ENCODE assay signal across 13 mouse cellular contexts in the genomic region with DNA sequence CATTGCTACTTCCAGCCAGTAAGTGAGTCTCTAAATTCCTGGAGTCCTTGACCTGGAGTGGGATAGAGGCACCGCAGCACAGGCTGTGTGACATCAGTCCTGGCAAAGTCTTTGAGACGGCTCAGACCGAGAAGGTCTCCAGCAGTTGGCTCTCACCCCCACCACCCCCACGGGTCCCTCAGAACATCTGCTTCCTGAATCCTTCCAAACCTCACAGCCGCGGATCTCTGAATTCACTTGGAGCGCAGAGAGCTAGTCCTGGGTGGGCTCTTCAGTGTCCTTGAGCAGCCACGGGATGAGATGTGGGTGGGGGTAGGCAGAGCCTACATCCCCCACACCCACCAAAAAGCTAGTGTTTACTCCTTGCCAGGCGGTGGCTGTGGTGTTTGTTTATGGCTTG. TPM values are rescaled to one million over a fixed set of nuclear protein-coding genes. Genes with fewer than 3 reads are reported as not detected.
A peak's percentile ranks its signal among the peaks of the same experiment; 100 is the strongest.
DNase-seq lines count a peak whose midpoint lies in the region; ATAC-seq and TF ChIP-seq lines count a peak whose summit lies in the region.
"Had no signal": no experiment of that assay in that cellular context is flagged by ENCODE, and none has a peak within 500 bp of the region (broad histone marks: within the 10 kb centered on the region; RNA-seq: fewer than 3 reads in every experiment).

No protein-coding gene starts in this region.

- no peaks in the 10 kb centered on the region for H3K27me3 ChIP-seq in limb, embryonic 14.5 days (ENCODE audit: control insufficient read depth, insufficient read depth, low read length)
- H3K27me3 ChIP-seq in limb, embryonic 10.5 days (ENCODE audit: low read depth, poor library complexity, severe bottlenecking): no peaks in the 10 kb centered on the region
- H3K27me3 ChIP-seq in kidney, embryonic 15.5 days: 0 out of 2 replicates have a peak, but pooled peaks cover 4% of the 10 kb centered on the region
- H3K27me3 ChIP-seq in liver, postnatal 0 days (ENCODE audit: insufficient read depth, low read length): no peaks in the 10 kb centered on the region
- H3K27me3 ChIP-seq: forebrain, embryonic 12.5 days; liver, embryonic 15.5 days had no signal

- H3K9ac ChIP-seq in limb, embryonic 14.5 days (ENCODE audit: low read depth, low read length, severe bottlenecking): no peak overlapping the region
- H3K9ac ChIP-seq in kidney, embryonic 15.5 days: no peak overlapping the region
- no peak overlapping the region for H3K9ac ChIP-seq in liver, postnatal 0 days (replicated peaks)
- H3K9ac ChIP-seq: forebrain, embryonic 12.5 days; liver, embryonic 15.5 days had no signal

- DNase-seq in limb, embryonic 14.5 days (ENCODE audit: low spot score): peak; percentile 44
- no peak for DNase-seq in limb, embryonic 10.5 days (ENCODE audit: low spot score)
- DNase-seq in gastrocnemius, postnatal 36 days: peak; percentile 53 to 65
- DNase-seq in lung, postnatal 36 days: peak; percentile 43
- DNase-seq in liver, postnatal 0 days: no peak
- DNase-seq in spleen, adult 18-20 months: no peak
- DNase-seq: cerebellum, postnatal 14 days; left cerebral cortex, postnatal 4 days had no signal

- no peak overlapping the region for H3K27ac ChIP-seq in limb, embryonic 14.5 days (replicated peaks; ENCODE audit: low read depth, low read length)
- H3K27ac ChIP-seq in limb, embryonic 10.5 days: no peak overlapping the region
- H3K27ac ChIP-seq in kidney, embryonic 15.5 days: no peak overlapping the region
- H3K27ac ChIP-seq in liver, postnatal 0 days (ENCODE audit: low read depth): no peak overlapping the region
- H3K27ac ChIP-seq: forebrain, embryonic 12.5 days; liver, embryonic 15.5 days had no signal

- H3K36me3 ChIP-seq in limb, embryonic 14.5 days (ENCODE audit: control insufficient read depth, insufficient read depth, low read length): no peaks in the 10 kb centered on the region
- no peaks in the 10 kb centered on the region for H3K36me3 ChIP-seq in limb, embryonic 10.5 days
- H3K36me3 ChIP-seq in kidney, embryonic 15.5 days: no peaks in the 10 kb centered on the region
- H3K36me3 ChIP-seq in liver, postnatal 0 days (replicated peaks; ENCODE audit: insufficient read depth, low read length): no peaks in the 10 kb centered on the region
- H3K36me3 ChIP-seq: forebrain, embryonic 12.5 days; liver, embryonic 15.5 days had no signal

- 66% methylated on average over 9 of the region's 9 CpGs for WGBS in limb, embryonic 14.5 days
- WGBS in limb, embryonic 10.5 days: 81% methylated on average over 9 of the region's 9 CpGs
- 53% methylated on average over 9 of the region's 9 CpGs for WGBS in kidney, embryonic 15.5 days
- WGBS in liver, postnatal 0 days (ENCODE audit: insufficient replicate concordance): 74% methylated on average over 9 of the region's 9 CpGs

- no peak; the same call in 1 of the 2 replicates for ATAC-seq in limb, embryonic 14.5 days (ENCODE audit: low FRiP score, low read depth)
- no peak for ATAC-seq in kidney, embryonic 15.5 days (replicated peaks; ENCODE audit: low FRiP score)
- ATAC-seq in megakaryocyte, adult 5-6 weeks (ENCODE audit: poor library complexity, severe bottlenecking): no peak
- ATAC-seq in liver, postnatal 0 days: no peak
- ATAC-seq: hindbrain, embryonic 16.5 days had no signal

- H3K4me3 ChIP-seq in limb, embryonic 14.5 days (replicated peaks; ENCODE audit: low read length): no peak overlapping the region
- no peak overlapping the region for H3K4me3 ChIP-seq in limb, embryonic 10.5 days
- H3K4me3 ChIP-seq in kidney, embryonic 15.5 days (replicated peaks): no peak overlapping the region
- H3K4me3 ChIP-seq in liver, postnatal 0 days (ENCODE audit: low read depth, low read length): no peak overlapping the region
- H3K4me3 ChIP-seq: forebrain, embryonic 12.5 days; liver, embryonic 15.5 days had no signal

- no peak overlapping the region for H3K4me2 ChIP-seq in limb, embryonic 14.5 days (replicated peaks; ENCODE audit: low read depth, low read length, severe bottlenecking)
- 0 out of 2 replicates have a peak overlapping the region, but pooled peaks have one; percentile 27 for H3K4me2 ChIP-seq in kidney, embryonic 15.5 days
- H3K4me2 ChIP-seq in liver, postnatal 0 days (ENCODE audit: low read depth, low read length): no peak overlapping the region
- H3K4me2 ChIP-seq: forebrain, embryonic 12.5 days; liver, embryonic 15.5 days had no signal

- intact Hi-C loops in gastrocnemius, postnatal 36 days (cut with DNase I): no loop called here

- TF ChIP-seq EP300 in liver, postnatal 0 days (IDR thresholded peaks at IDR 0.05; ENCODE audit: low read depth): no peak

- TF ChIP-seq POLR2A in limb, embryonic 14.5 days (IDR thresholded peaks at IDR 0.05; ENCODE audit: borderline replicate concordance, extremely low read depth, insufficient read depth, insufficient read length): no peak

- no peaks in the 10 kb centered on the region for H3K4me1 ChIP-seq in limb, embryonic 14.5 days (ENCODE audit: control insufficient read depth, insufficient read depth, low read length)
- no peaks in the 10 kb centered on the region for H3K4me1 ChIP-seq in limb, embryonic 10.5 days
- peaks cover 7% of the 10 kb centered on the region for H3K4me1 ChIP-seq in kidney, embryonic 15.5 days
- H3K4me1 ChIP-seq in liver, postnatal 0 days (ENCODE audit: insufficient read depth): no peaks in the 10 kb centered on the region
- H3K4me1 ChIP-seq: forebrain, embryonic 12.5 days; liver, embryonic 15.5 days had no signal

- no peaks in the 10 kb centered on the region; the same call in 1 of the 2 replicates for H3K9me3 ChIP-seq in limb, embryonic 14.5 days (ENCODE audit: control insufficient read depth, low read length)
- H3K9me3 ChIP-seq in limb, embryonic 10.5 days (replicated peaks): 0 out of 2 replicates have a peak, but pooled peaks cover 2% of the 10 kb centered on the region
- no peaks in the 10 kb centered on the region for H3K9me3 ChIP-seq in kidney, embryonic 15.5 days (replicated peaks)
- H3K9me3 ChIP-seq in liver, postnatal 0 days (ENCODE audit: low read length): 0 out of 2 replicates have a peak, but pooled peaks cover 3% of the 10 kb centered on the region
- H3K9me3 ChIP-seq: liver, embryonic 15.5 days had no signal

- no peak for TF ChIP-seq CTCF in liver, postnatal 0 days (IDR thresholded peaks at IDR 0.05; ENCODE audit: low read depth)

RNA-seq across cellular contexts. Expression of a gene that starts 57.2 kb away (rescaled TPM):
- polyA plus RNA-seq in limb, embryonic 14.5 days (2012; rRNA removed): 0.56 and 0.70 TPM in 2 replicates
- 0.12 and 0.23 TPM in 2 replicates for polyA plus RNA-seq in limb, embryonic 14.5 days (2014; fragmentation: Nextera tagmentation; extraction: Ambion mirVana)
- polyA plus RNA-seq in limb, embryonic 10.5 days (2016; fragmentation: Nextera tagmentation; extraction: Ambion mirVana): 0.19 TPM in 1 of 2 replicates, not detected in the other
- total RNA-seq in gastrocnemius, postnatal 36 days (2021): 10 to 100 TPM; 28.6 to 30.1 TPM
- 0.22 and 0.33 TPM in 2 replicates for polyA plus RNA-seq in kidney, embryonic 15.5 days (2015; fragmentation: Nextera tagmentation; extraction: Ambion mirVana)
- total RNA-seq in megakaryocyte, adult 5-6 weeks (2015): 0.02 TPM in 1 of 2 replicates, not detected in the other
- total RNA-seq in megakaryocyte, adult 5-6 weeks (2017): 0.26 TPM in 1 of 2 replicates, not detected in the other
- polyA plus RNA-seq in liver, postnatal 0 days (2015; fragmentation: Nextera tagmentation; extraction: Ambion mirVana): 0.20 and 0.24 TPM in 2 replicates

Comparison
In these comparisons a context has a peak if more than half of its experiments do, and no peak if none do; other contexts are left out.
1. DNase-seq: peak in limb, embryonic 14.5 days (single experiment), gastrocnemius, postnatal 36 days (2 of 2) and lung, postnatal 36 days (single experiment); none in limb, embryonic 10.5 days (single experiment), liver, postnatal 0 days (single experiment) and spleen, adult 18-20 months (0 of 2).